Mouse (Mus musculus) C2C12 (cell line): Measurements from ENCODE around the gene Rpl18. TPM values are rescaled to one million over a fixed set of nuclear protein-coding genes. Genes with fewer than 3 reads are reported as not detected.

Source experiments
- H3K27me3 ChIP-seq: one replicate; pipeline ENCODE4 v1.6.1; 2011; ENCODE audit not compliant: control insufficient read depth, insufficient read depth, insufficient read length
- H3K36me3 ChIP-seq: one replicate; pipeline ENCODE4 v1.6.1; 2011; ENCODE audit not compliant: control insufficient read depth, insufficient read depth
- H3K4me3 ChIP-seq: one replicate; pipeline ENCODE4 v1.5.1; 2011; ENCODE audit warnings: mild to moderate bottlenecking, control low read depth; ENCODE audit not compliant: poor library complexity, insufficient read depth, severe bottlenecking
- H3K79me2 ChIP-seq: one replicate; pipeline ENCODE4 v1.6.1; 2011; ENCODE audit not compliant: control insufficient read depth, insufficient read depth
- H3K79me3 ChIP-seq: one replicate; pipeline ENCODE4 v1.6.1; 2011; ENCODE audit warnings: low read depth, control low read depth
- H3ac ChIP-seq: one replicate; pipeline ENCODE3; 2011; ENCODE audit warnings: low read depth; ENCODE audit not compliant: control insufficient read depth, insufficient read length
- CEBPB ChIP-seq: IDR thresholded peaks from one replicate; pipeline ENCODE4 v1.6.1; 2011; ENCODE audit warnings: low read depth, mild to moderate bottlenecking, control low read depth, moderate library complexity
- CTCF ChIP-seq: IDR thresholded peaks from one replicate; pipeline ENCODE4 v1.5.1; 2011; ENCODE audit not compliant: control insufficient read depth, insufficient read depth, insufficient read length
- FOSL1 ChIP-seq: IDR thresholded peaks from one replicate; pipeline ENCODE4 v1.8.0; 2011; ENCODE audit warnings: mild to moderate bottlenecking, low read length; ENCODE audit not compliant: poor library complexity, insufficient read depth, severe bottlenecking
- MAX ChIP-seq: IDR thresholded peaks from one replicate; pipeline ENCODE4 v1.6.1; 2011; ENCODE audit warnings: mild to moderate bottlenecking, control low read depth
- MYOD1 ChIP-seq: IDR thresholded peaks from one replicate; pipeline ENCODE4 v1.6.1; 2011; ENCODE audit warnings: low read depth; ENCODE audit not compliant: control insufficient read depth, insufficient read length
- MYOG ChIP-seq: IDR thresholded peaks from one replicate; pipeline ENCODE4 v1.6.1; 2011; ENCODE audit not compliant: control insufficient read depth, insufficient read length; ENCODE audit errors: extremely low read depth
- USF1 ChIP-seq: IDR thresholded peaks from one replicate; pipeline ENCODE4 v1.6.1; 2011; ENCODE audit warnings: low read depth, mild to moderate bottlenecking, control low read depth, moderate library complexity
- polyA plus RNA-seq: library from polyadenylated mRNA; unstranded; fragments of >200 nt; fragmentation: generic; extraction: Trizol; gene quantifications from one replicate; pipeline ENCODE4 v1.2.1, GENCODE M21; 2012; ENCODE audit warnings: missing spikeins

Rpl18 gene
- polyA plus RNA-seq, 1 experiment, result 4,453 TPM

DNA sequence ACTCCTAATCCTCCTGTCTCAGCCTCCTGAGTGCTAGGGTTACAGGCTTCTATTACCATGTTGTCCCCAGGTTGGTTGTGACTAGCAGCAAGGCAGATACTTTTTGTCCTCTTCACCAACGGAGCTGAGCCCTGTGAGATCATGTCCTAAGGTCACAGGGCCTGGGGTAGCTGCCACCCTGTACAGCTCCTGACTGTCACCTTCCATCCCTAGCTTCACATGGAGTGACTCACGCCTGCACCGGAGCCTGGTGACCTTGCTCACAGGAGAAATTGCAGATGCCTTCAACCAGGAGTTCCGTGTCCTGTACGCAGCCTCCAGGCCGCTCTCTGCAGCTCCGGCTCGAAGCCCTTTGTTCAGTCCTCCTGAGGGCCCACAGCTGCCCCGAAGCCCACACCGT, 11.2 kb downstream of the Rpl18 start:
- H3K27me3 ChIP-seq, result no peaks in the 10 kb centered on the region
- no peak overlapping the region for H3ac ChIP-seq
- H3K36me3 ChIP-seq, result peaks cover 31% of the 10 kb centered on the region
- no peaks in the 10 kb centered on the region for H3K79me3 ChIP-seq
- TF ChIP-seq MAX (no peak), CEBPB (no peak), MYOG (no peak), CTCF (no peak), USF1 (no peak), MYOD1 (no peak), FOSL1 (no peak)
- no peak overlapping the region for H3K4me3 ChIP-seq
- H3K79me2 ChIP-seq, result peaks cover 7% of the 10 kb centered on the region

DNA sequence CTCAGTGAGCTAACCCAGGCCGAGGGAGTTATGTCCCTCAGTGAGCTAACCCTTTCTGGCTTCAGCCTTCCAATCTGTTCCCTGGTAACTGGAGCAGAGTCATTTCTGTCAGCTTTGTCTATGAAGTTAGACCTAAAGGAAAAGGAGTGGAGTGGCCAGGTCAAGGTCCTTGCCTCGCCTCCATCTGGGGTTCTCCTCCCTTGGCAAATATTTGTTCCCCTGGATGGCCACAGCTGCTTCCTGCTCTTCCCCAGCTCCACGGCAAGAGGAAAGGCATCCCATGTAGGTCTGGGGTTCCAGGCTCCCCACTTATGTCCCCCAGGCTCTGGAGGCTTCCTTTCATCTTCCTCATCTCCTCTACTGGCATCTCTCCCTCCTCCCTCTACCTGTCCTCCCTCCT, 12.4 kb downstream of the Rpl18 start:
- H3K36me3 ChIP-seq, result peaks cover 31% of the 10 kb centered on the region
- no peak overlapping the region for H3ac ChIP-seq
- TF ChIP-seq MYOG (no peak), USF1 (no peak), CEBPB (no peak), FOSL1 (no peak), MYOD1 (no peak), CTCF (no peak), MAX (no peak)
- no peaks in the 10 kb centered on the region for H3K27me3 ChIP-seq
- no peak overlapping the region for H3K4me3 ChIP-seq
- H3K79me2 ChIP-seq, result peaks cover 7% of the 10 kb centered on the region
- H3K79me3 ChIP-seq, result no peaks in the 10 kb centered on the region

DNA sequence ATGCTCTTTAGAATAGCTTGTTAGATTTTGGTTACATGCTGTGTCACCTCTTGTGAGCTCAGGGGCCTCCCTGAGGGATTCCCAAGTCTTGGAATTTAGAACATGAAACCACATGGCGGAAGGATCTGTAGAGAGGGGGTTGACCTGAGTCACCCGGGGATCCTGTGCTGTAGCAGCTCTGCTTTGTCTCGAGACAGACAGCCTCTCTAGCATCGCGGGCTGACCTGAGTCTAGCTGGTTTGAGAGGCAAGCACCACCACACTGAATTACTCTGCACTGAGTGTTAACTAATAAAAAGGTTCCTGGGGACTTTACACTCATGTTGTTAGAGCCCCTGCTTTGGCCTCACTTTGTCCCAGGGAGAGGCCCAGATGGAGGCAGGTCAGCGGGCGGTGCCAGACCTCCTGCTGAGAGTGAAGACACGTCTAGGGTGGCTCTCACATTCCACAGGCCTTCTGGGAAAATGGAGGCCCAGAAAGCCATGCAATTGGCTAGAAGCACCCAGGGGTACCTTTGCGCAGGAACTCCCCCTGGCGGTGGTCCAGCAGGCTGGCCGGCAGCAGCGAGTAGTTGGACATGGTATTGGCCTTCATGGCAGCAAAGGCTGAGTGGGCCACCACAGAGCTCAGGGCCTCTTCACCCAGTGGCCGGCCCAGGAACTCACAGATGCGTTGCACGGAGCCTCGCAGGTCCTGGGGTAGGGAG, 15.6 kb downstream of the Rpl18 start:
- no peak overlapping the region for H3K4me3 ChIP-seq

DNA sequence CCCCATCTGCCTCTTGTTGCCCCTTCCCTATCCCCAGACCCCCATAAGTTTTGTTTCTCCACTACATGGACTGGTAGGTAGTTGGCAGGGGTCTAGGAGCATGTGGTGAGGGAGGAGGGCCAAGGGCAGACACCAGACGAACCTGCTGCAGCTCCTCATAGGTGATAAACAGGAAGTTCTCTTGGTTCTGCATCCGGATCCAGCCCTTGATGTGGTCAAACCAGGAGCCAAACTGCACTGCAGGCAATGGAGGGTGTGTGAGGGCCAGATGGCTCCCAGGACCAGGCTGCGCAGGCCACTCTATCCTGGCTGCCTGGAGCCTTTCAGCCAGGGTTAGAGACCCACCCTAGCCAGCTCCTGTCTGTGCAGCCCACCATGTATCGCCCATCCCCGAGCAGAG, 18.2 kb downstream of the Rpl18 start:
- H3K79me2 ChIP-seq, result no peaks in the 10 kb centered on the region
- no peak overlapping the region for H3K4me3 ChIP-seq
- H3K27me3 ChIP-seq, result no peaks in the 10 kb centered on the region
- no peak overlapping the region for H3ac ChIP-seq
- no peaks in the 10 kb centered on the region for H3K36me3 ChIP-seq
- H3K79me3 ChIP-seq, result no peaks in the 10 kb centered on the region
- TF ChIP-seq MAX (no peak), USF1 (no peak), FOSL1 (no peak), MYOD1 (no peak), CEBPB (no peak), CTCF (no peak), MYOG (no peak)

More for the DNA sequence above, 15.6 kb downstream of the Rpl18 start:
- Histone ChIP-seq H3K27me3 (no peaks in the 10 kb centered on the region), H3K36me3 (peaks cover 8% of the 10 kb centered on the region), H3ac (no peak overlapping the region), H3K79me2 (no peaks in the 10 kb centered on the region), H3K79me3 (no peaks in the 10 kb centered on the region)
- no peak for TF ChIP-seq CEBPB
- no peak for TF ChIP-seq MYOG
- peak; percentile 62 for TF ChIP-seq CTCF

DNA sequence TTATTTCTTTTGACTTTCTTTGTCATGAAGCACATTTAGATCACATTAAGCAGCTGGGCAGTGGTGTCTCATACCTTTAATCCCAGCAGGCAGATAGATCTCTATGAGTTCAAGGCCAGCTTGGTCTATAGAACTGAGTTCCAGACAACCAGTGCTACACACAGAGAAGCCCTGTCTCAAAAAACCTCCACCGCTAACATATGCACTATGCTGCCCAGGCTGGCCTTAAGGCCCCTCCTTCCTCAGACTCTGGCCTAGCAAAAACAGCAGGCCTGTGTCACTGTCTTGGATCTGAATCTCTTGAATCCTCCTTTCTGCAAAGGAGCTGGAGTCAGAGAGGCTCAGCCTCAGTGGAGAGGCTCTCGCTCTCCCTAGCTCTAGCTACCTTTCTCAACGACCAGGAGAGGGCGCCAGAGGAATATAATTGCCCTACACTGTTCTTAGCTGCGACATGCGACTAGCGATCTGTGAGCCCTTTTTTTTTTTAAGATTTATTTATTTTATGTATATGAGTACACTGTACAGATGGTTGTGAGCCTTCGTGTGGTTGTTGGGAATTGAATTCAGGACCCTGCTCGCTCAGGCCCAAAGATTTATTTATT, 24.0 kb downstream of the Rpl18 start:
- TF ChIP-seq MYOG (no peak), CEBPB (no peak), MYOD1 (no peak), FOSL1 (no peak), MAX (no peak), CTCF (no peak), USF1 (no peak)
- no peaks in the 10 kb centered on the region for H3K79me2 ChIP-seq

DNA sequence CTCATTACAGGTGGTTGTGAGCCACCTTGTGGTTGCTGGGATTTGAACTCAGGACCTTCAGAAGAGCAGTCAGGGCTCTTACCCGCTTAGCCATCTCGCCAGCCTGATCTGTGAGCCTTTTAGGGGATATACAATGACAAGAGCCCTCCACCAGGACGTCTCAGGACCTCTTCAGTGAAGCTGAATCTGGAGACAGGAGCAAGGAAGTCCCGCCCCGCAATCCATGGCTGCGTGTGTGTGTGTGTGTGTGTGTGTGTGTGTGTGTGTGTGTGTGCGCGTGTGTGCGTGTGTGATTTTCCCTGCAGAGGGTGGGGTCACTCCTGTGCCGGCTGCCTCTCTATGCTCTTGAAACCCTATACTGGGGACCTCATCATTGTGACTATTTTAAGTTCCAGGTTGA, 24.6 kb downstream of the Rpl18 start:
- no peaks in the 10 kb centered on the region for H3K79me3 ChIP-seq

More for the DNA sequence above, 24.0 kb downstream of the Rpl18 start:
- H3K4me3 ChIP-seq, result no peak overlapping the region
- no peaks in the 10 kb centered on the region for H3K79me3 ChIP-seq
- no peaks in the 10 kb centered on the region for H3K36me3 ChIP-seq
- H3K27me3 ChIP-seq, result no peaks in the 10 kb centered on the region
- no peak overlapping the region for H3ac ChIP-seq

More for the DNA sequence above, 24.6 kb downstream of the Rpl18 start:
- Histone ChIP-seq H3K36me3 (no peaks in the 10 kb centered on the region), H3ac (no peak overlapping the region), H3K79me2 (no peaks in the 10 kb centered on the region), H3K4me3 (no peak overlapping the region), H3K27me3 (no peaks in the 10 kb centered on the region)
- no peak for TF ChIP-seq MAX
- no peak for TF ChIP-seq CTCF
- no peak for TF ChIP-seq CEBPB
- no peak for TF ChIP-seq USF1
- no peak for TF ChIP-seq MYOG
- no peak for TF ChIP-seq FOSL1
- no peak for TF ChIP-seq MYOD1
